Mouse (Mus musculus) neural tube, embryonic 12.5 days (tissue): ENCODE data around the gene Cadm4. TPM values are rescaled to one million over a fixed set of nuclear protein-coding genes. Genes with fewer than 3 reads are reported as not detected.

ENCODE experiments used
- ATAC-seq: fragments of 200-750 bp; cut with Nextera tagmentation; 2 replicates; pipeline ENCODE4 v1.8.0; 2017; ENCODE audit warnings: low read depth, mild to moderate bottlenecking, moderate TSS enrichment, moderate library complexity; ENCODE audit not compliant: low FRiP score
- H3K27ac ChIP-seq: fragments of 300-500 bp; sonication (generic); 2 replicates; pipeline ENCODE4 v1.5.1; 2016
- H3K27me3 ChIP-seq: fragments of 300-500 bp; sonication (generic); replicated peaks from 2 replicates; pipeline ENCODE4 v1.6.1; 2016; ENCODE audit warnings: mild to moderate bottlenecking
- H3K36me3 ChIP-seq: fragments of 300-500 bp; sonication (generic); 2 replicates; pipeline ENCODE4 v1.6.1; 2016; ENCODE audit warnings: mild to moderate bottlenecking
- H3K4me1 ChIP-seq: fragments of 300-500 bp; sonication (generic); 2 replicates; pipeline ENCODE4 v1.6.1; 2016
- H3K4me2 ChIP-seq: fragments of 300-500 bp; sonication (generic); replicated peaks from 2 replicates; pipeline ENCODE4 v1.6.1; 2016; ENCODE audit warnings: mild to moderate bottlenecking
- H3K4me3 ChIP-seq: fragments of 300-500 bp; sonication (generic); 2 replicates; pipeline ENCODE4 v1.5.1; 2016
- H3K9ac ChIP-seq: fragments of 300-500 bp; sonication (generic); 2 replicates; pipeline ENCODE4 v1.6.1; 2016; ENCODE audit warnings: mild to moderate bottlenecking
- H3K9me3 ChIP-seq: fragments of 300-500 bp; sonication (generic); 2 replicates; pipeline ENCODE4 v1.6.1; 2016; ENCODE audit warnings: mild to moderate bottlenecking
- WGBS: fragments of 180-500 bp; shearing (Covaris S2); methylation state at CpG from one replicate; pipeline ENCODE4 v1.1.7; 2016; 5-methylcytosine and 5-hydroxymethylcytosine counted together
- polyA plus RNA-seq: library from polyadenylated mRNA; unstranded; fragments of >200 nt; fragmentation: Nextera tagmentation; extraction: Ambion mirVana; gene quantifications from 2 replicates; pipeline ENCODE4 v1.2.1, GENCODE M21; 2016

The Cadm4 gene
- polyA plus RNA-seq, 1 experiment from 2014 or later = 42.8 TPM

DNA sequence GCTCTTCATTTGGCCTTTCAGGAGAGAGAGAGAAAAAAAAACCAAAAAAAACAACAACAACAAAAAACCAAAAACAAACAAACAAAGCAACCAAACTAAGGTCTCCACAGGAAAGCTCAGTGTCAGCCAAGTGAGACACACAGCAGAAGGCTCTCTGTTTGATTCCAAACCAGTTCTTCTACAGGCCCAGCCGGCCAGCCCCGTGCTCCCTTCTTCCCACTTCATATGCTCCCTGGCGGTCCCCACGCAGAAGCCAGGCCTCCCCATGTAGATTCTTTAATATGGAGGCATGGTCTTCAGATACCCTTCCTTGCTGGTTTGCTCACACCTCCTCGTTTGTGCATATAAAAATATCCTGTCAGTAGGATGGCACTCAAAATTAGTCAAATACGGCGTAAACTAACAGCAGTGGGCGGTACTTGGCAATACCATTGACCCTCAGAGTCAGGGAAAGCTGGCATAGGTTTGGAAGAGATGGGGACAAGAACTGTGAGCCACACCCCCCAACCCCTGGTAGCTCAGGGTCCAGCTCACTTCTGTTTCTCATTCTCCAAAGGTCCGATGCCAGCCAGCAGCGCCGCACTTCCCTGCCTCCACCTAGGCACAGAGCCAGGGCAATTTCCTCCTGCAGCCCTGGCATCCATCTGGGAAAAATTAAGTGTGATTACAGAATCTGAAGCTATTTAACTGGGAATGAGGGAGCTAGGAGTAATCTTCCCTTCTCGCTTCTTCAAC lies 44.0 kb downstream of the Cadm4 start:
- 89% methylated on average over 12 of the region's 12 CpGs for WGBS
- no peaks in the 10 kb centered on the region for H3K36me3 ChIP-seq
- no peak for ATAC-seq
- H3K27me3 ChIP-seq = no peaks in the 10 kb centered on the region
- H3K4me3 ChIP-seq = no peak overlapping the region
- peaks cover 7% of the 10 kb centered on the region for H3K4me1 ChIP-seq
- H3K9ac ChIP-seq = no peak overlapping the region
- no peak overlapping the region for H3K4me2 ChIP-seq
- H3K9me3 ChIP-seq = no peaks in the 10 kb centered on the region
- no peak overlapping the region for H3K27ac ChIP-seq

DNA sequence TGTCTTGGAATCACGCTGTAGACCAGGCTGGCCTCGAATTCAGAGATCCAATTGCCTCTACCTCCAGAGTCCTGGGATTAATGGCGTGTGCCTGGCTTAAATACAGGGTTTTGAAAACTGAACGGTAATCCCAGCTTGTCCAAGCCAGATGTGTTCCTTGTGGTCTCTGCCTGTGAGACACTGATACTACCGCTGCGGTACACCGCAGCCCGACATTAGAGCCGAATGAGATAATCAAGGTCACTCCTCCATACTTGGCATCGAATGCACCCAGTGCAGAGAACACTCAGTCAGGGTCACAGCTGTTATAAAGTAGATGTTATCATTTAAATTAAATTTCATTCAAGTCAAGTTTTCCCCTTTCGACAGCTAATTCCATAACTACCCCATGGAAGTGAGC lies 47.0 kb downstream of the Cadm4 start:
- no peak overlapping the region for H3K27ac ChIP-seq
- H3K36me3 ChIP-seq = peaks cover 9% of the 10 kb centered on the region
- no peak overlapping the region for H3K4me2 ChIP-seq
- no peak for ATAC-seq
- peaks cover 10% of the 10 kb centered on the region for H3K27me3 ChIP-seq
- no peak overlapping the region for H3K4me3 ChIP-seq
- peaks cover 23% of the 10 kb centered on the region for H3K4me1 ChIP-seq
- H3K9me3 ChIP-seq = no peaks in the 10 kb centered on the region
- 93% methylated on average over 11 of the region's 11 CpGs for WGBS
- no peak overlapping the region for H3K9ac ChIP-seq

DNA sequence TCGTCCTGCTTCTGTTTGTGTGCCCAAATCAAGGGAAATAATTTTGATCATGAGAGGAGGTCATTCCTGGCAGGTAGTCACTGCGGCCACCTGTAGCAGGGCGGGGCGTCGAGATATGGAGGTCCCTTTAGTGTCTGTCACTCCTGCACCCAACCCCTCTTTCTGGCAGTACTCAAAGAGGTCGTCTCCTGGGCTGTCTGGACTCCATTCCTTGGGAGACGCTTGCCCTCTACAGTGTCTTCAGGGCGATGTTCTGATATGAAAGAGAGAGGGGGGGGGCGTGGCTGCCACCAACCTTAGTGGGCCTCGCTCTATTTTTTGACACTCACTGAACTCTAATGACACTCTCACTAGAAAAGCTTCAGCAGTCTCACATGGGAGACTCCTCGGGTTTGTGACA lies 47.8 kb downstream of the Cadm4 start:
- peak overlapping the region; percentile 69 for H3K4me3 ChIP-seq
- H3K4me2 ChIP-seq = peak overlapping the region; percentile 95
- H3K9me3 ChIP-seq = no peaks in the 10 kb centered on the region
- H3K4me1 ChIP-seq = peaks cover 28% of the 10 kb centered on the region
- peak; percentile 2; the same call in 1 of the 2 replicates for ATAC-seq
- 65% methylated on average over 11 of the region's 11 CpGs for WGBS
- H3K27me3 ChIP-seq = peaks cover 14% of the 10 kb centered on the region
- no peak overlapping the region for H3K27ac ChIP-seq
- peak overlapping the region; percentile 92 for H3K9ac ChIP-seq
- peaks cover 15% of the 10 kb centered on the region for H3K36me3 ChIP-seq

- peak within 1 kb of the TSS; percentile 92 for H3K9ac ChIP-seq
- under 1% methylated on average over 44 of the region's 44 CpGs for WGBS
- H3K9me3 ChIP-seq = no peaks in the 10 kb centered on the region
- H3K36me3 ChIP-seq = peaks cover 22% of the 10 kb centered on the region
- ATAC-seq = peak; percentile 93
- H3K27me3 ChIP-seq = peaks cover 14% of the 10 kb centered on the region
- peak within 1 kb of the TSS; percentile 81 for H3K27ac ChIP-seq
- H3K4me3 ChIP-seq = peak within 1 kb of the TSS; percentile 69
- peak within 1 kb of the TSS; percentile 95 for H3K4me2 ChIP-seq
- peaks cover 28% of the 10 kb centered on the region for H3K4me1 ChIP-seq
Observed at GRCm38 (mm10) chr7:24530062-24530931, 48.5 kb downstream of the Cadm4 start, which contains the start of gene Irgq. Gene Irgq (plus strand): TSS chr7:24530689.

DNA sequence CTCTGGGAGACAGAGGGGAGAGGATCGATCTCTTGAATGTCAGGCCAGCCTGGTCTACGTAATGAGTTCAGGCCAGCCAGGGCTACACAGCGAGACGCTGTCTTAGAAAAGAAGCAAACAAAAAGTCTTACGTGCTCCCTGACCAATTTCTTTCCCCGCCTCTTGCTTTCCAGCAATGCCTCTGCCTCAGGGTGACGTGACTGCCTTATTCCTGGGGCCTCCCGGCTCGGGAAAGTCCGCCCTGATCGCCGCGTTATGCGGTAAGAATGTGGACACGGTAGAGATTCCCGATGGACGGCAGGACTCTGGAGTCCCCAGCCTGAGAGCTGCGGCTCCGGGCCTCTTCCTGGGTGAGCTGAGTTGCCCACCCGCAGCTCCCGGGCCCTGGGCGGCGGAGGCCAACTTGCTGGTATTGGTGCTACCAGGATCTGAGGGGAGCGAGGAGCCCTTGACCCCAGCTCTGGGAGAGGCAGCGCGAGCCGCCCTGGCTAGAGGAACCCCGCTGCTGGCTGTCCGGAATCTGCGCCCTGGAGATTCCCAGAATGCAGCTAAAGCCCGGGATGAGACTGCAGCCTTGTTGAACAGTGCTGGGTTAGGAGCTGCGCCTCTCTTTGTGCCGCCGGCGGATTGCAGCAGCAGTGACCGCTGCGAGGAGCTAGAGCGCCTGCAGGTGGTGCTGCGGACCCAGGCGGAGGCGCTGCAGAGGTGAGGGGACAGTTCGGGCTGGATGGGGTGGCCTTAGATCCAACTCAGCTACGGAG lies 49.6 kb downstream of the Cadm4 start:
- peaks cover 14% of the 10 kb centered on the region for H3K27me3 ChIP-seq
- no peaks in the 10 kb centered on the region for H3K9me3 ChIP-seq
- WGBS = under 1% methylated on average over 43 of the region's 43 CpGs
- H3K4me2 ChIP-seq = peak overlapping the region; percentile 95
- ATAC-seq = peak; percentile 74
- H3K4me1 ChIP-seq = peaks cover 28% of the 10 kb centered on the region
- H3K36me3 ChIP-seq = peaks cover 33% of the 10 kb centered on the region
- H3K9ac ChIP-seq = peak overlapping the region; percentile 92
- peak overlapping the region; percentile 81 for H3K27ac ChIP-seq
- peak overlapping the region; percentile 69 for H3K4me3 ChIP-seq

GRCm38 (mm10) chr7:24533031-24533571 lies 51.3 kb downstream of the Cadm4 start:
- Histone ChIP-seq H3K4me2 (peak overlapping the region; percentile 46; the same call in 1 of the 2 replicates), H3K27ac (no peak overlapping the region), H3K4me1 (peaks cover 33% of the 10 kb centered on the region), H3K9me3 (no peaks in the 10 kb centered on the region), H3K36me3 (peaks cover 34% of the 10 kb centered on the region), H3K27me3 (peaks cover 14% of the 10 kb centered on the region), H3K4me3 (no peak overlapping the region), H3K9ac (peak overlapping the region; percentile 22; the same call in 1 of the 2 replicates)
- WGBS = 54% methylated on average over 28 of the region's 28 CpGs
- no peak for ATAC-seq

DNA sequence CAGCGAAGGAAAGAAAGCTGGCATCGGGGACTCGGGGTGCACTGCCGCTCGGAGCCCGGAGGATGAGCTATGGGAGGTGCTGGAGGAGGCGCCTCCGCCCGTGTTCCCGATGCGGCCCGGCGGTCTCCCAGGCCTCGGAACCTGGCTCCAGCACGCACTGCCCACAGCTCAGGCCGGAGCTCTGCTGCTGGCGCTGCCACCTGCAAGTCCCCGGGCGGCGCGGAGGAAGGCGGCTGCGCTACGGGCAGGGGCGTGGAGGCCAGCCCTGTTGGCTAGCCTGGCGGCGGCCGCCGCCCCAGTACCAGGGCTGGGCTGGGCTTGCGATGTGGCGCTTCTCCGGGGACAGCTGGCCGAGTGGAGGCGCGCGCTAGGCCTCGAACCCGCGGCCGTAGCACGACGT lies 52.0 kb downstream of the Cadm4 start:
- Histone ChIP-seq H3K9me3 (no peaks in the 10 kb centered on the region), H3K4me3 (no peak overlapping the region; the same call in 1 of the 2 replicates), H3K4me2 (peak overlapping the region; percentile 46), H3K36me3 (peaks cover 34% of the 10 kb centered on the region), H3K4me1 (peaks cover 35% of the 10 kb centered on the region), H3K27me3 (peaks cover 14% of the 10 kb centered on the region), H3K9ac (peak overlapping the region; percentile 33; the same call in 1 of the 2 replicates), H3K27ac (no peak overlapping the region)
- no peak for ATAC-seq
- 15% methylated on average over 42 of the region's 42 CpGs for WGBS

DNA sequence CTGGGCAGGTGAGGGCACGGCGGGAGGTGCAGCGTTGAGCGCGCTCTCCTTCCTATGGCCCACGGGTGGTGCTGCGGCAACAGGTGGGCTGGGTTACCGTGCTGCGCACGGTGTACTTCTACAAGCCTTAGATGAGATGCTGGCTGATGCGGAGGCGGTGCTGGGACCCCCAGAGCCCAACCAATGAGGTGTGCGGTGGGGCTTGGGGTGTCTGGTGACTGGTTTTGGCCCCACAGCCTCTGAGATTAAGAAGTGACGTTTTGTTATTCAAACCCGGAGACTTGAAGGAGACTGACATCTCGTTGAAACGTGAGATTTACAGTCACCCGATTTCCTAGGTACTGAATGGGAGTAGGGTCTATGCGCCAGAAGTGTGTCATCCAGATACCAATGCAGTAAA lies 52.5 kb downstream of the Cadm4 start:
- Histone ChIP-seq H3K9me3 (no peaks in the 10 kb centered on the region), H3K27ac (no peak overlapping the region), H3K4me3 (no peak overlapping the region; the same call in 1 of the 2 replicates), H3K4me2 (peak overlapping the region; percentile 46), H3K27me3 (peaks cover 14% of the 10 kb centered on the region), H3K36me3 (peaks cover 34% of the 10 kb centered on the region), H3K4me1 (peaks cover 33% of the 10 kb centered on the region), H3K9ac (peak overlapping the region; percentile 33; the same call in 1 of the 2 replicates)
- ATAC-seq = no peak
- WGBS = 24% methylated on average over 19 of the region's 19 CpGs

DNA sequence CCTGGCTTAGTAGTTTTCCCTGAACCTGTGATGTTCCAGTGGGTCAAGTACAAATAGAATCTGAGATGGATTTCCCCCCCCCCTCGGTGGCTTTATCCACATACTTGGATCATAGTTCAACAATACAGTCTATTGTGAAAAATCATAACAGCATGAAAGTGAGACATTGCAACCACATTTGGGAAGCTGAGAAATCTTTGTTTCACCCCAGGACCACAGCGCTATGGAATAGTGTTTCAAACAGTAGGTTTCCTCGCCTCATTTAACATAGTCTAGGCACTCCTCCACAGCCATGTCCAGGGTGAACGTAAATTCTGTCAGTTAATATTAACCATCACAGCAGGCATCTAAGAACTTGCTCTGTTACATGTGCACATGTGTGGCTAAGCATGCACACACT lies 55.3 kb downstream of the Cadm4 start:
- 65% methylated on average over 4 of the region's 4 CpGs for WGBS
- no peak overlapping the region for H3K27ac ChIP-seq

GRCm38 (mm10) chr7:24537591-24537990 lies 55.8 kb downstream of the Cadm4 start:
- peaks cover 20% of the 10 kb centered on the region for H3K4me1 ChIP-seq
- no peak overlapping the region for H3K27ac ChIP-seq
- no peak for ATAC-seq
- H3K9ac ChIP-seq = no peak overlapping the region
- H3K4me2 ChIP-seq = no peak overlapping the region
- peaks cover 34% of the 10 kb centered on the region for H3K36me3 ChIP-seq
- no peak overlapping the region for H3K4me3 ChIP-seq
- WGBS = 84% methylated on average over 5 of the region's 5 CpGs
- no peaks in the 10 kb centered on the region for H3K9me3 ChIP-seq
- peaks cover 14% of the 10 kb centered on the region for H3K27me3 ChIP-seq

More for the DNA sequence above, 55.3 kb downstream of the Cadm4 start:
- Histone ChIP-seq H3K4me3 (no peak overlapping the region), H3K4me1 (peaks cover 25% of the 10 kb centered on the region), H3K9me3 (no peaks in the 10 kb centered on the region), H3K36me3 (peaks cover 34% of the 10 kb centered on the region), H3K27me3 (peaks cover 14% of the 10 kb centered on the region), H3K9ac (no peak overlapping the region), H3K4me2 (no peak overlapping the region)
- ATAC-seq = no peak

GRCm38 (mm10) chr7:24538154-24538553 lies 56.3 kb downstream of the Cadm4 start:
- ATAC-seq = no peak
- H3K27ac ChIP-seq = no peak overlapping the region
- H3K4me1 ChIP-seq = peaks cover 19% of the 10 kb centered on the region
- H3K4me2 ChIP-seq = no peak overlapping the region
- no peaks in the 10 kb centered on the region for H3K9me3 ChIP-seq
- no peak overlapping the region for H3K4me3 ChIP-seq
- peaks cover 33% of the 10 kb centered on the region for H3K36me3 ChIP-seq
- peaks cover 12% of the 10 kb centered on the region for H3K27me3 ChIP-seq
- H3K9ac ChIP-seq = no peak overlapping the region
- 52% methylated on average over 5 of the region's 5 CpGs for WGBS
